Mouse (Mus musculus) limb, embryonic 12.5 days (tissue): ENCODE measurements around the gene Zfp800. TPM values are rescaled to one million over a fixed set of nuclear protein-coding genes. Genes with fewer than 3 reads are reported as not detected.

Experiments used
- ATAC-seq: fragments of 200-750 bp; cut with Nextera tagmentation; 2 replicates; pipeline ENCODE4 v1.8.0; 2017; ENCODE audit warnings: low read depth, moderate TSS enrichment; ENCODE audit not compliant: insufficient number of reproducible peaks, insufficient read depth, low FRiP score, low TSS enrichment
- H3K27ac ChIP-seq: fragments of 300-500 bp; sonication (generic); 2 replicates; pipeline ENCODE4 v1.5.1; 2016; ENCODE audit warnings: mild to moderate bottlenecking, moderate library complexity
- H3K27me3 ChIP-seq: fragments of 300-500 bp; sonication (generic); 2 replicates; pipeline ENCODE4 v1.6.1; 2016; ENCODE audit warnings: mild to moderate bottlenecking, moderate library complexity
- H3K36me3 ChIP-seq: fragments of 300-500 bp; sonication (generic); 2 replicates; pipeline ENCODE4 v1.6.1; 2016; ENCODE audit warnings: mild to moderate bottlenecking, moderate library complexity
- H3K4me1 ChIP-seq: fragments of 300-500 bp; sonication (generic); replicated peaks from 2 replicates; pipeline ENCODE4 v1.6.1; 2016
- H3K4me2 ChIP-seq: fragments of 300-500 bp; sonication (generic); 2 replicates; pipeline ENCODE4 v1.6.1; 2016; ENCODE audit warnings: mild to moderate bottlenecking, moderate library complexity
- H3K4me3 ChIP-seq: fragments of 300-500 bp; sonication (generic); replicated peaks from 2 replicates; pipeline ENCODE4 v1.5.1; 2016; ENCODE audit warnings: mild to moderate bottlenecking
- H3K9ac ChIP-seq: fragments of 300-500 bp; sonication (generic); replicated peaks from 2 replicates; pipeline ENCODE4 v1.6.1; 2016; ENCODE audit warnings: mild to moderate bottlenecking, moderate library complexity
- H3K9me3 ChIP-seq: fragments of 300-500 bp; sonication (generic); 2 replicates; pipeline ENCODE4 v1.6.1; 2016; ENCODE audit warnings: mild to moderate bottlenecking, moderate library complexity
- WGBS: fragments of 180-500 bp; shearing (Covaris S2); methylation state at CpG from one replicate; pipeline ENCODE4 v1.1.7; 2016; 5-methylcytosine and 5-hydroxymethylcytosine counted together
- polyA plus RNA-seq: library from polyadenylated mRNA; unstranded; fragments of >200 nt; fragmentation: Nextera tagmentation; extraction: Ambion mirVana; gene quantifications from 2 replicates; pipeline ENCODE4 v1.2.1, GENCODE M21; 2016

The Zfp800 gene
- polyA plus RNA-seq, 1 experiment from 2014 or later = 17.7 TPM

DNA sequence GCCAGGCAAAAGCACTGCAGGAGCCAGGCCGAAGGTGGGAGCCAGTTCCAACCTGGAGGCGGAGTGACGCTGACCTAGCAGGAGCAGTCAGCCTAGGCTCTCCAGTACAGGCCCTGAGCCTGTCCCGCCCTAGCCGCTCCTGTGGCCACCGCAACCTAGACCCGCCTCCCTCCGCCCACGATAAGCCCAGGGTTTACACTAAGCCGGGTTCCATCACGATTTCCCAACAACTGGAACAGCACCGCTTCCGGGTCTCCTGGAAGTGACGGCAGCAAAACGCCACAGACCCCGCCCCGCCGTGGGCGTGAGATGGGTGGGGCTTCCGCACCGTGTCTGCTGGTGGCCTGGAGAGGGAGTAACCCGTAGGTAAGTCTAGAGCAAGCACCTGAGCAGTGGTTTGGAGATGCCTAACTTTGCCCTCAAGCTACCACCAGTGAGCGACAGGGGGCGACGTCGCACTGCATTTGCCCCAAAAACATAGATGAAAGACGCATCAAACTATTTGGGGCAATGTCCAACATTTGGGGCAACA, 23.7 kb upstream of the Zfp800 start:
- peak overlapping the region; percentile 35; the same call in 1 of the 2 replicates for H3K27ac ChIP-seq
- under 1% methylated on average over 27 of the region's 27 CpGs for WGBS

DNA sequence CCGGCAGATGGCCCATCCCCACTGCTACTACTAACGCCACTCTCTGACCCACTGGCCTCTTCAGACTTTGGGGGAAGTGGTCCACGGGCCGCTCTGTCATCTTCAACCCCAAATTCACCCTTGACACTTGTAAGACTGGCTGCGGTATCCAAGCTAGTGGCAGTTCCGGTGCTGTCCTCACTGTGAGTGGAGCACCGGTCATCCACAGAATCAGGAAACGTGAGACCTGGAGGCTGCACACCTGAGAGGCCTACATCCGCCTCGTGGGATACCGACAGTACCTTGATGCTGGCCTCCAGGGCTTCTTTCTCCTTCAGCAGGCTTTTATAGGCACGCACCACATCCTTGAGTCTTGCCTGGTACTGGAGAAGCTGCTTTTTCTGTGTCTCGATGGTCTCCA, 23.1 kb upstream of the Zfp800 start:
- Histone ChIP-seq H3K9me3 (no peaks in the 10 kb centered on the region), H3K36me3 (peaks cover 47% of the 10 kb centered on the region), H3K9ac (peak overlapping the region; percentile 81), H3K4me2 (peak overlapping the region; percentile 95), H3K27ac (no peak overlapping the region), H3K4me3 (peak overlapping the region; percentile 83), H3K4me1 (peaks cover 34% of the 10 kb centered on the region), H3K27me3 (no peaks in the 10 kb centered on the region)
- WGBS = 26% methylated on average over 13 of the region's 13 CpGs
- no peak for ATAC-seq

More for the DNA sequence above, 23.7 kb upstream of the Zfp800 start:
- H3K4me1 ChIP-seq = peaks cover 34% of the 10 kb centered on the region
- H3K27me3 ChIP-seq = no peaks in the 10 kb centered on the region
- peak overlapping the region; percentile 81 for H3K9ac ChIP-seq
- ATAC-seq = peak; percentile 87
- peak overlapping the region; percentile 95 for H3K4me2 ChIP-seq
- H3K9me3 ChIP-seq = no peaks in the 10 kb centered on the region
- H3K36me3 ChIP-seq = peaks cover 47% of the 10 kb centered on the region
- peak overlapping the region; percentile 83 for H3K4me3 ChIP-seq

DNA sequence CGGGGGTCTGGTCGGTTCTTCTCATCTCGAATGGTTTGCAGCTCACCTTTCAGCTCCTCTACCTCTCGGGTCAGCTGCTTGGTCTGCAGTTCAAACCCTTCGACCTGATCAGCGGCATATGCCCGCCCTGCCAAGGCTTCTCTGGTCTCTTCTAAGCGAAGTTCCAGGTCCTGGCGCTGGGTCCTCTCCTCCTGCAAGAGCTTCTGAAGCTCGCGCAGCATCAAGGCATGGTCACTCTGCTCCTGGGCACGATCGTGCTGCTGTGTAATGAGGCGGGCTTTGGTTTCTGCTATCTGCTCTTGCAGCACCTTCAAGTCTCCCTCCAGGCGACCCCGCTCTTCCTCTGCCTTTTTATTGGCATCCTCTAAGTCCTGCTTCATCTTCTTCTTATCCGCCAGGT, 22.6 kb upstream of the Zfp800 start:
- H3K36me3 ChIP-seq = peaks cover 47% of the 10 kb centered on the region
- WGBS = 81% methylated on average over 17 of the region's 17 CpGs
- H3K27ac ChIP-seq = no peak overlapping the region
- H3K4me2 ChIP-seq = peak overlapping the region; percentile 95
- H3K9me3 ChIP-seq = no peaks in the 10 kb centered on the region; the same call in 1 of the 2 replicates
- no peak for ATAC-seq
- H3K4me1 ChIP-seq = peaks cover 34% of the 10 kb centered on the region
- H3K4me3 ChIP-seq = peak overlapping the region; percentile 83
- no peaks in the 10 kb centered on the region for H3K27me3 ChIP-seq
- peak overlapping the region; percentile 81; the same call in 1 of the 2 replicates for H3K9ac ChIP-seq

DNA sequence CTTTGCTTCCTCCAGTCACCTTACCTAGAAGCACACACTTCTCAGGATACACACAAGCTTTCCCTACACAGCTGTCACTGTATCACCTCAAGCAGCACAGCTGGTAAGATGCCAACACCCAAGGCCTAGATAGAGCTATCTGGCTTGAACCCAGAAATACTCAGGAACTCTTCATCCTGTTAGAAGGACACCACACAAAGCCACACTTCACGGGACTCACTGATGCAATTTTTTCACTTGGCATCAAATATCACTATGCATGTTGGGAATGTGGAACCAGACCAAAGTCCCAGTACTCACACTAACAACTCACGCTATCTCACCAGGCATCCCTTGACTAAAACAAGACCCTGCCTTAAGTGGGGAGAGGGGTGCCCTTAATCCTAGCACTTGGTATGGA, 21.9 kb upstream of the Zfp800 start:
- no peak overlapping the region for H3K27ac ChIP-seq
- H3K9me3 ChIP-seq = no peaks in the 10 kb centered on the region; the same call in 1 of the 2 replicates
- peaks cover 47% of the 10 kb centered on the region for H3K36me3 ChIP-seq
- ATAC-seq = no peak
- WGBS = 80% methylated on average over 2 of the region's 2 CpGs
- H3K27me3 ChIP-seq = no peaks in the 10 kb centered on the region
- no peak overlapping the region; the same call in 1 of the 2 replicates for H3K4me3 ChIP-seq
- no peak overlapping the region for H3K9ac ChIP-seq
- peaks cover 29% of the 10 kb centered on the region for H3K4me1 ChIP-seq
- H3K4me2 ChIP-seq = peak overlapping the region; percentile 95

DNA sequence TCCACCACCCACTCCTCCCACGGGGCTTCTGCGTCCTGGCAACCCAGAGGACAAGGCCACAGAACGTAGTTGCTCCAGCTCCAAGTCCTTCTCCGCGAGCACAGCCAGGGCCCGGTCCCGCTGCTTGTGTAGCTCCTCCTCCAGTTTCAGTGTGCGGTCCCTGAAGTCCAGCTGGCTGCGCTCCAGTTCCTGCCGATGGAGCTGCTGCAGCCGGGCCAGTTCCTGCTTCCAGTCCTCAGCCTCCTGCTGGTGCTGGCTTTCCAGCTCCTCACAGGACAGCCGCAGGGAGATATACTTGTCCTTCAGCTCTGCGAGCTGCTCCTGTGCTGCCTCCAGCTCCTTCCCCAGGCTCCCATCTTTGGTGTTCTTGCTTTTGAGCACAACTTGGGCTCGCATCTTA, 20.6 kb upstream of the Zfp800 start:
- H3K9me3 ChIP-seq = no peaks in the 10 kb centered on the region; the same call in 1 of the 2 replicates
- no peak overlapping the region for H3K4me3 ChIP-seq
- no peaks in the 10 kb centered on the region for H3K27me3 ChIP-seq
- no peak overlapping the region for H3K4me2 ChIP-seq
- H3K4me1 ChIP-seq = peaks cover 22% of the 10 kb centered on the region
- no peak for ATAC-seq
- WGBS = 93% methylated on average over 14 of the region's 14 CpGs
- H3K9ac ChIP-seq = no peak overlapping the region
- H3K27ac ChIP-seq = no peak overlapping the region
- H3K36me3 ChIP-seq = peaks cover 49% of the 10 kb centered on the region

DNA sequence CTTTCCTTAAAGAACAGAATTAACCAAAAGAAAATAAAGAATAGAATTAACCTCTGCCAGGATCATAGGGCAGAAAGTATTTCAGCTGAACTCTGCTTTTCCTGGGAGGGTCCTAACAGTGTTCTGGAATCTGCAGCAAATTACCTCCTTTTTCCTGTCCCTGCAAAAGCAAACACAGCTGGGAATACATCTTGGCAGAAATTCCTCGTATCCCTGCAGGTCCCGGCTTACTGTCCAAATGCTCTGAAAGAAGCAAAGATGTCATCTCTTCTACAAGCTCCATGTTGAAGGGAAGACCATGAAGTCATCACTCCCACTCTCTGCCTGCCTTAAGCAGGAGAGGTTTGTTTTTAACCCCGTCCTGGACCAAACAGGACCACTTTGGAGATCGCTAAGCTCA, 19.2 kb upstream of the Zfp800 start:
- Histone ChIP-seq H3K27me3 (no peaks in the 10 kb centered on the region), H3K4me2 (no peak overlapping the region), H3K4me3 (no peak overlapping the region), H3K4me1 (peaks cover 19% of the 10 kb centered on the region), H3K9me3 (no peaks in the 10 kb centered on the region; the same call in 1 of the 2 replicates), H3K27ac (no peak overlapping the region), H3K36me3 (peaks cover 49% of the 10 kb centered on the region), H3K9ac (no peak overlapping the region)
- WGBS = 85% methylated on average over 4 of the region's 4 CpGs
- ATAC-seq = no peak

DNA sequence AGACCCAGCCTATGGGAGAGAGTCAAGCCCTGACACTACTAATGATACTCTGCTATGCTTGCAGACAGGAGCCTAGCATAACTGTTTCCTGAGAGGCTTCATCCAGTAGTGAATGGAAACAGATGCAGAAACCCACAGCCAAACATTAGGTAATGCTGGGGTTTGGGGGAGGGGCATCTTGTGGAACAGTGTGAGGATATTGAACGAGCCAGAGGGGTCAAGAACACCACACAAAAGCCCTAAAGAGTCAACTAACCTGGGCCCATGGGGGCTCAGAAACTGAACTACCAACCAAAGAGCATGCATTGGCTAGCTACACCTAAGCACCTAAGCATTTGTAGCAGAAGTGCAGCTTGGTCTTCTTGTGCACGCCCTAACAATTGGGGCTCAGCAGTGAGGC, 13.4 kb upstream of the Zfp800 start:
- Histone ChIP-seq H3K27ac (no peak overlapping the region), H3K4me1 (no peaks in the 10 kb centered on the region), H3K9me3 (no peaks in the 10 kb centered on the region; the same call in 1 of the 2 replicates), H3K27me3 (no peaks in the 10 kb centered on the region), H3K36me3 (peaks cover 18% of the 10 kb centered on the region), H3K4me2 (no peak overlapping the region), H3K9ac (no peak overlapping the region), H3K4me3 (no peak overlapping the region)
- 73% methylated on average over 2 of the region's 2 CpGs for WGBS
- ATAC-seq = no peak

DNA sequence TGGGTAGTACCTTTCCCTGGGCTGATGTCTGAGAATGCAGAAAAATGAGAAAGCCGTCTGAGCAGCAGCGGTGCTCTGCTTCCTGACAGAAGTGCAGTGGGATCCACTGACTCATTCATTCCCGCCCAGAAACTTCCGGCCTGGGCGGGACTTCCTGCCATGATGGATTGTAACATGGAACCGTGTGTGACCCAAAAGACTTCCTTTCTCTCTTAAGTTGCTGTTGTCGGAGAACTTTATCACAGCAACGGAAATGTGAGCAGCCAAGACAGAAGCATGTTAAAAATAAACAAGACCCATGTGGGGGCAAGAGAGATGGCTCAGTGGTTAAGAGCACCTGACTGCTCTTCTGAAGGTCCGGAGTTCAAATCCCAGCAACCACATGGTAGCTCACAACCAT, 12.2 kb upstream of the Zfp800 start:
- 87% methylated on average over 9 of the region's 9 CpGs for WGBS
- no peaks in the 10 kb centered on the region for H3K9me3 ChIP-seq
- H3K4me3 ChIP-seq = no peak overlapping the region
- no peak for ATAC-seq
- H3K9ac ChIP-seq = no peak overlapping the region
- H3K27ac ChIP-seq = no peak overlapping the region
- H3K27me3 ChIP-seq = no peaks in the 10 kb centered on the region
- no peaks in the 10 kb centered on the region for H3K4me1 ChIP-seq
- H3K36me3 ChIP-seq = peaks cover 6% of the 10 kb centered on the region; the same call in 1 of the 2 replicates
- H3K4me2 ChIP-seq = no peak overlapping the region

DNA sequence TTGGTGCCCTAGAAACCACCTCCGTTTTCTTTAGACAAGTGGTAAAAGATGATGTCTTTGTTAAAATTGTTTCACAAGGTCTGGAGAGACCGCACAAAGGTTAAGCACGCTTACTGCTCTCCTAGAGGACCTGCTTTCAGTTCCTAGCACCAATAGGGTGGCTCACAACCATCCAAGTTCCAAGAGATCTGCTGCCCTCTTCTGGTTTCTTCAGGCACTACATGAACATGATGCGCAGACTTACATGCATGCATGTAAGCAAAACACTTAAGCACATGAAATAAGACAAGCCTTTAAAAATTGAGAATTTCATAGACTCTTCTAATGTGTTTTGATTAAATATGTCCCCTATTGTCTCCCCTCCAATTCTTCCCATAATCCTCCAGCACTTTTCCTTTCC, 2.0 kb upstream of the Zfp800 start:
- WGBS = 85% methylated on average over 4 of the region's 4 CpGs
- Histone ChIP-seq H3K27ac (no peak overlapping the region), H3K36me3 (no peaks in the 10 kb centered on the region), H3K4me1 (peaks cover 10% of the 10 kb centered on the region; the same call in 1 of the 2 replicates), H3K4me3 (no peak overlapping the region), H3K27me3 (peaks cover 28% of the 10 kb centered on the region), H3K9me3 (0 out of 2 replicates have a peak, but pooled peaks cover 2% of the 10 kb centered on the region), H3K9ac (no peak overlapping the region), H3K4me2 (no peak overlapping the region)
- ATAC-seq = no peak

DNA sequence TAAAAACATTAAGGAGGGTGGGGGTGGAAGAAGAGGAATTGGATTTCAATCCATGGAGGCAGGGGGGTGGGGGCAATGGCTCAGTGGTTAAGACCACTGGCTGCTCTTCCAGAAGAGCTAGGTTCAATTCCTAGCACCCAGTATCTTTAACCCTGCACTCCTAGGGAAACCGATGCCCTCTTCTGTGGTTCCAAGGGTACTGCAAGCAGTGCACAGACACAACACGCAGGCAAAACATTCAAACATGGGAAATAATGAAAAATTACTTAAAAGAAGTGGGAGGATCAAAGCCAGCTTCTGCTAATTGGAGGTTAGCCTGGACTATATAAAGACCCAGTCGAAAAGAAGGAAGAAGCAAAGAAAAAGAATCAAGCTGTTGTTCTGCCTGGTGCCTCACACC, 921 bp upstream of the Zfp800 start:
- Histone ChIP-seq H3K27ac (no peak overlapping the region), H3K4me1 (peaks cover 10% of the 10 kb centered on the region; the same call in 1 of the 2 replicates), H3K4me3 (no peak overlapping the region), H3K9me3 (0 out of 2 replicates have a peak, but pooled peaks cover 2% of the 10 kb centered on the region), H3K9ac (no peak overlapping the region), H3K36me3 (no peaks in the 10 kb centered on the region), H3K4me2 (no peak overlapping the region), H3K27me3 (peaks cover 28% of the 10 kb centered on the region)
- 85% methylated on average over 3 of the region's 3 CpGs for WGBS
- no peak for ATAC-seq

DNA sequence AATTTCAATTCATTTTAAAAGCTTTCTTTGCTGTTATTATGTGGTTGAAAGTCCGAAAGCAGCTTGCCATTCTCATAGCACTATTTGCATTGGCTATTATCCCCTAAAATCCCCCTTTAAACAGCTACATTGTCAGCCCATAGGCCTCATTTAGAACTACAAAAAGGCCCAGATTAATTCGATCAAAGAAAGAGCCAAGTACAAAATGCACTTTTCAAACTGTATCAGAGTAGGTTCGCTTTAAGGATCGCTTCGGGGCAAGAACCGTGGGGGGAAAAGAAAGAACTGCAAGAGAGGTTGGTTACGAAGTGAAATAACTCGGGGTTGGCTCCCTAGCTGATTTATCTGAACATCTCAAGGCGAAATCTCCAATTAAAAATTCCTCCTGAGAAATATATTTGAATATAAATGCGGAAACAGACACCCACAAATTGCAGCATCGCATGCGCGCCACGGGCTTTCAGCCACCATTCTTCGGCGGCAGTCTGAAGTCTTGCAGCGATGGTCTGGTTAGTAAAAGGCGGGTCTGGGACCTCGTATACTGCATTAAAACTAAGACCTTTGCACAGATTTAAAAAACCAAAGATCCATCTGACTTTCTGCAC, 850 bp downstream of the Zfp800 start:
- Histone ChIP-seq H3K27me3 (peaks cover 28% of the 10 kb centered on the region), H3K9ac (peak overlapping the region; percentile 8; the same call in 1 of the 2 replicates), H3K4me1 (peaks cover 10% of the 10 kb centered on the region; the same call in 1 of the 2 replicates), H3K9me3 (0 out of 2 replicates have a peak, but pooled peaks cover 2% of the 10 kb centered on the region), H3K4me3 (peak overlapping the region; percentile 47), H3K4me2 (peak overlapping the region; percentile 65), H3K27ac (no peak overlapping the region), H3K36me3 (no peaks in the 10 kb centered on the region)
- no peak for ATAC-seq
- 1% methylated on average over 19 of the region's 19 CpGs for WGBS
